Mouse (Mus musculus) ES-Bruce4 (cell line): ENCODE data around the gene Tshr. TPM values are rescaled to one million over a fixed set of nuclear protein-coding genes. Genes with fewer than 3 reads are reported as not detected.

Experiments used
- H3K27ac ChIP-seq: 2 replicates; pipeline ENCODE4 v1.5.1; 2012; ENCODE audit warnings: low read length, inconsistent platforms; ENCODE audit not compliant: insufficient read depth
- H3K27me3 ChIP-seq: 2 replicates; pipeline ENCODE4 v1.6.1; 2012; ENCODE audit warnings: mild to moderate bottlenecking, low read length, inconsistent platforms; ENCODE audit not compliant: control insufficient read depth, poor library complexity, insufficient read depth, severe bottlenecking
- H3K36me3 ChIP-seq: 2 replicates; pipeline ENCODE4 v1.6.1; 2012; ENCODE audit warnings: inconsistent platforms, mild to moderate bottlenecking, low read length, moderate library complexity; ENCODE audit not compliant: control insufficient read depth, poor library complexity, insufficient read depth, severe bottlenecking
- H3K4me1 ChIP-seq: one replicate; pipeline ENCODE4 v1.8.1; 2011; ENCODE audit warnings: low read length; ENCODE audit not compliant: control insufficient read depth, insufficient read depth
- H3K4me3 ChIP-seq: 2 replicates; pipeline ENCODE4 v1.5.1; 2011; ENCODE audit warnings: low read depth, mild to moderate bottlenecking, low read length
- H3K9ac ChIP-seq: 2 replicates; pipeline ENCODE4 v1.6.1; 2012; ENCODE audit warnings: low read depth, mild to moderate bottlenecking, inconsistent platforms; ENCODE audit not compliant: poor library complexity, severe bottlenecking
- H3K9me3 ChIP-seq: replicated peaks from 2 replicates; pipeline ENCODE4 v1.6.1; 2012; ENCODE audit warnings: mild to moderate bottlenecking, low read length, inconsistent platforms; ENCODE audit not compliant: control insufficient read depth, poor library complexity, insufficient read depth, severe bottlenecking
- CTCF ChIP-seq: IDR thresholded peaks from one replicate; pipeline ENCODE4 v1.8.1; 2011; ENCODE audit warnings: low read depth, low read length
- EP300 ChIP-seq: IDR thresholded peaks from 2 replicates; pipeline ENCODE4 v1.6.1; 2011; ENCODE audit warnings: low read depth, low read length; ENCODE audit not compliant: insufficient read depth
- POLR2A ChIP-seq: IDR thresholded peaks from one replicate; pipeline ENCODE4 v1.8.1; 2011; ENCODE audit warnings: low read length; ENCODE audit not compliant: insufficient read depth
- polyA plus RNA-seq: library from polyadenylated mRNA; stranded (reverse); fragments of >200 nt; gene quantifications from 2 replicates; pipeline ENCODE4 v1.2.4, GENCODE M21; 2011; ENCODE audit warnings: low read depth; ENCODE audit not compliant: missing spikeins, insufficient read depth, insufficient read length

Gene Tshr
- polyA plus RNA-seq, 1 experiment, result not detected

GRCm38 (mm10) chr12:91486342-91486741, 102.0 kb downstream of the Tshr start:
- TF ChIP-seq EP300, result no peak
- no peak for TF ChIP-seq POLR2A
- H3K27ac ChIP-seq, result no peak overlapping the region
- no peaks in the 10 kb centered on the region for H3K4me1 ChIP-seq
- H3K27me3 ChIP-seq, result no peaks in the 10 kb centered on the region; the same call in 1 of the 2 replicates
- H3K9ac ChIP-seq, result no peak overlapping the region
- no peaks in the 10 kb centered on the region for H3K9me3 ChIP-seq
- H3K36me3 ChIP-seq, result no peaks in the 10 kb centered on the region
- H3K4me3 ChIP-seq, result no peak overlapping the region

GRCm38 (mm10) chr12:91488406-91488805, 104.0 kb downstream of the Tshr start:
- H3K4me3 ChIP-seq, result no peak overlapping the region
- TF ChIP-seq CTCF (no peak), EP300 (no peak), POLR2A (no peak)
- no peak overlapping the region for H3K9ac ChIP-seq
- H3K9me3 ChIP-seq, result no peaks in the 10 kb centered on the region
- H3K36me3 ChIP-seq, result no peaks in the 10 kb centered on the region
- no peaks in the 10 kb centered on the region for H3K4me1 ChIP-seq
- no peaks in the 10 kb centered on the region; the same call in 1 of the 2 replicates for H3K27me3 ChIP-seq
- no peak overlapping the region for H3K27ac ChIP-seq

GRCm38 (mm10) chr12:91495497-91496225, 111.3 kb downstream of the Tshr start:
- Histone ChIP-seq H3K27me3 (no peaks in the 10 kb centered on the region), H3K36me3 (no peaks in the 10 kb centered on the region)

GRCm38 (mm10) chr12:91496226-91496558, 111.8 kb downstream of the Tshr start:
- H3K4me1 ChIP-seq, result no peaks in the 10 kb centered on the region
- no peak for TF ChIP-seq EP300
- TF ChIP-seq CTCF, result no peak
- no peak for TF ChIP-seq POLR2A
- H3K27me3 ChIP-seq, result no peaks in the 10 kb centered on the region
- no peaks in the 10 kb centered on the region for H3K36me3 ChIP-seq
- H3K9me3 ChIP-seq, result no peaks in the 10 kb centered on the region
- H3K4me3 ChIP-seq, result no peak overlapping the region
- H3K27ac ChIP-seq, result no peak overlapping the region
- H3K9ac ChIP-seq, result no peak overlapping the region

More at GRCm38 (mm10) chr12:91495497-91496225, 111.3 kb downstream of the Tshr start:
- Histone ChIP-seq H3K4me3 (no peak overlapping the region), H3K27ac (no peak overlapping the region), H3K4me1 (no peaks in the 10 kb centered on the region), H3K9me3 (no peaks in the 10 kb centered on the region), H3K9ac (no peak overlapping the region)
- TF ChIP-seq CTCF, result no peak
- TF ChIP-seq EP300, result no peak
- TF ChIP-seq POLR2A, result no peak

GRCm38 (mm10) chr12:91500475-91500874, 116.1 kb downstream of the Tshr start:
- Histone ChIP-seq H3K4me3 (no peak overlapping the region), H3K36me3 (no peaks in the 10 kb centered on the region), H3K27ac (no peak overlapping the region), H3K4me1 (no peaks in the 10 kb centered on the region), H3K27me3 (no peaks in the 10 kb centered on the region), H3K9me3 (no peaks in the 10 kb centered on the region), H3K9ac (no peak overlapping the region)
- TF ChIP-seq CTCF, result no peak
- TF ChIP-seq EP300, result no peak

GRCm38 (mm10) chr12:91511766-91512165, 127.4 kb downstream of the Tshr start:
- no peaks in the 10 kb centered on the region; the same call in 1 of the 2 replicates for H3K27me3 ChIP-seq
- no peak overlapping the region for H3K27ac ChIP-seq
- TF ChIP-seq POLR2A, result no peak
- no peak for TF ChIP-seq CTCF
- TF ChIP-seq EP300, result no peak
- H3K36me3 ChIP-seq, result no peaks in the 10 kb centered on the region
- H3K9me3 ChIP-seq, result no peaks in the 10 kb centered on the region
- no peaks in the 10 kb centered on the region for H3K4me1 ChIP-seq
- H3K9ac ChIP-seq, result no peak overlapping the region
- H3K4me3 ChIP-seq, result no peak overlapping the region
